Mouse (Mus musculus) urinary bladder, postnatal 25 days (tissue): ENCODE results near the gene Slc16a1.
"Not testable (repeated sequence)": the region's sequence is repeated elsewhere in the genome, so short reads cannot be mapped to it uniquely, and the experiment has no call there.

Experiments
- DNase-seq: peaks from one replicate; pipeline ENCODE4 v3.0.0; 2022; ENCODE audit warnings: low spot score

The Slc16a1 gene

GRCm38 (mm10) chr3:104638932-104639748, 672 bp downstream of the Slc16a1 start:
- peak; percentile 38 for DNase-seq

- no peak for DNase-seq
Observed at GRCm38 (mm10) chr3:104639749-104640368, 1.4 kb downstream of the Slc16a1 start.

- no peak for DNase-seq
Observed at GRCm38 (mm10) chr3:104640855-104641254, 2.4 kb downstream of the Slc16a1 start.

- DNase-seq: no peak
Observed at GRCm38 (mm10) chr3:104641313-104641712, 2.8 kb downstream of the Slc16a1 start.

GRCm38 (mm10) chr3:104643113-104643512, 4.6 kb downstream of the Slc16a1 start:
- no peak for DNase-seq

- peak; percentile 43 for DNase-seq
Observed at GRCm38 (mm10) chr3:104643810-104644270, 5.4 kb downstream of the Slc16a1 start.

GRCm38 (mm10) chr3:104644371-104644770, 5.9 kb downstream of the Slc16a1 start:
- no peak for DNase-seq

GRCm38 (mm10) chr3:104654219-104654618, 15.8 kb downstream of the Slc16a1 start:
- no peak for DNase-seq

GRCm38 (mm10) chr3:104654921-104655320, 16.5 kb downstream of the Slc16a1 start:
- no peak for DNase-seq

- no peak for DNase-seq
Observed at GRCm38 (mm10) chr3:104658706-104659105, 20.2 kb downstream of the Slc16a1 start.

GRCm38 (mm10) chr3:104659758-104660157, 21.3 kb downstream of the Slc16a1 start:
- no peak for DNase-seq

GRCm38 (mm10) chr3:104660522-104660921, 22.1 kb downstream of the Slc16a1 start:
- no peak for DNase-seq

GRCm38 (mm10) chr3:104662007-104662406, 23.5 kb downstream of the Slc16a1 start:
- no peak for DNase-seq

- no peak for DNase-seq
Observed at GRCm38 (mm10) chr3:104662926-104663325, 24.5 kb downstream of the Slc16a1 start.

- DNase-seq: peak; percentile 23
Observed at GRCm38 (mm10) chr3:104666950-104667349, 28.5 kb downstream of the Slc16a1 start.

GRCm38 (mm10) chr3:104667451-104667850, 29.0 kb downstream of the Slc16a1 start:
- DNase-seq: no peak

GRCm38 (mm10) chr3:104668989-104669388, 30.5 kb downstream of the Slc16a1 start:
- DNase-seq: no peak

- DNase-seq: no peak
Observed at GRCm38 (mm10) chr3:104669856-104670182, 31.4 kb downstream of the Slc16a1 start.

- not testable (repeated sequence) for DNase-seq
Observed at GRCm38 (mm10) chr3:104670183-104671020, 31.9 kb downstream of the Slc16a1 start.

- DNase-seq: no peak
Observed at GRCm38 (mm10) chr3:104671543-104671942, 33.1 kb downstream of the Slc16a1 start.

GRCm38 (mm10) chr3:104672041-104672440, 33.6 kb downstream of the Slc16a1 start:
- DNase-seq: no peak

GRCm38 (mm10) chr3:104673642-104674328, 35.3 kb downstream of the Slc16a1 start:
- no peak for DNase-seq
